Mouse (Mus musculus) midbrain, embryonic 15.5 days (tissue): ENCODE measurements around the gene Pglyrp1. TPM values are rescaled to one million over a fixed set of nuclear protein-coding genes. Genes with fewer than 3 reads are reported as not detected.
A peak's percentile ranks its signal among the peaks of the same experiment; 100 is the strongest.
"Not testable (repeated sequence)": the region's sequence is repeated elsewhere in the genome, so short reads cannot be mapped to it uniquely, and the experiment has no call there.

Experiments used
- ATAC-seq: fragments of 200-750 bp; cut with Nextera tagmentation; replicated peaks from 2 replicates; pipeline ENCODE4 v1.8.0; 2017; ENCODE audit warnings: moderate TSS enrichment
- H3K27ac ChIP-seq: fragments of 300-500 bp; sonication (generic); 2 replicates; pipeline ENCODE4 v1.5.1; 2015; ENCODE audit warnings: mild to moderate bottlenecking, inconsistent platforms
- H3K27me3 ChIP-seq: fragments of 300-500 bp; sonication (generic); replicated peaks from 2 replicates; pipeline ENCODE4 v1.6.1; 2015; ENCODE audit warnings: inconsistent platforms
- H3K36me3 ChIP-seq: fragments of 300-500 bp; sonication (generic); replicated peaks from 2 replicates; pipeline ENCODE4 v1.6.1; 2015; ENCODE audit warnings: inconsistent platforms
- H3K4me1 ChIP-seq: fragments of 300-500 bp; sonication (generic); 2 replicates; pipeline ENCODE4 v1.6.1; 2015; ENCODE audit warnings: inconsistent platforms
- H3K4me2 ChIP-seq: fragments of 300-500 bp; sonication (generic); 2 replicates; pipeline ENCODE4 v1.6.1; 2015; ENCODE audit warnings: inconsistent platforms, mild to moderate bottlenecking, moderate library complexity
- H3K4me3 ChIP-seq: fragments of 300-500 bp; sonication (generic); 2 replicates; pipeline ENCODE4 v1.5.1; 2015; ENCODE audit warnings: mild to moderate bottlenecking, inconsistent platforms
- H3K9ac ChIP-seq: fragments of 300-500 bp; sonication (generic); 2 replicates; pipeline ENCODE4 v1.6.1; 2015; ENCODE audit warnings: mild to moderate bottlenecking, inconsistent platforms
- H3K9me3 ChIP-seq: fragments of 300-500 bp; sonication (generic); 2 replicates; pipeline ENCODE4 v1.6.1; 2016; ENCODE audit warnings: inconsistent platforms
- WGBS: fragments of 180-500 bp; shearing (Covaris S2); methylation state at CpG from one replicate; pipeline ENCODE4 v1.1.7; 2015; ENCODE audit warnings: mixed read lengths; 5-methylcytosine and 5-hydroxymethylcytosine counted together
- polyA plus RNA-seq: library from polyadenylated mRNA; unstranded; fragments of >200 nt; fragmentation: Nextera tagmentation; extraction: Ambion mirVana; gene quantifications from 2 replicates; pipeline ENCODE4 v1.2.1, GENCODE M21; 2015

The Pglyrp1 gene
- polyA plus RNA-seq: 27.0 and 27.3 TPM in 2 replicates

DNA sequence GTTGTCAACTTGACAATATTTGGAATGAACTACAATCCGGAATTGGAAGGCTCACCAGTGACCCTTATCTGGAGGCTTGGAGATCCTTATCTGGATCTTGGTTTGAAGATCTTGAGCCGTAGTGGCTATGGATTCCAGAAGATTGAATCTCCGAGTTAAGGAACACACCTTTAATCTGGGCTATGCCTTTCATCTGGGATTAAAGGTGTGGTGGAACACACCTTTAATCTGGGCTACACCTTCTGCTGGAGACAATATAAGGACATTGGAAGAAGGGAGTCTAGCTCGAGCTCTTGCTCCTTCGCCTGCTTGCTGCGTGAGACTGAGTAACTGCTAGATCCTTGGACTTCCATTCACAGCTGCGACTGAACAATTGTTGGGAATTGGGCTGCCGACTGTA is at the start of gene Pglyrp1:
Gene Pglyrp1 (plus strand): TSS at position 301 of the 400 bp plus-strand sequence.
- ATAC-seq: not testable (repeated sequence)
- 71% methylated on average over 1 of the region's 8 CpGs for WGBS

DNA sequence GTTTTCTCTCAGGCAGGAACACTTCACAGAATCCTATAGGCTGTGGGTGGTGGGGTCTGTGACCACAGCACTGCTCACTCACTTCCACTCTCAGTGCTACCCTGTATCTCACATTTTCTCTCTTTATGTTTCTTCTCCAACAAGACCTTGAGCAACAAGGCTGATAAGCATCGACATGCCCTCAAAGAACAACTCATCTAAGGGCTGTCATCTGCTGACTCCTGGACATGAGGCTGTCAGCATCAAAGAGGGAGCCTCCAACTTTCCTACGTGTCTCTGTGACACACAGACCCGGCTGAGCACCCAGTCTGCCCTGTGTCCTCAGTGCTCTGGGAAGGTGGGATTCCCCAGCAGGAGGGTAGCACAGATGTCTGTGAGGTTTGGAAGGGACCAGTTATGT is 49.6 kb upstream of the Pglyrp1 start, which contains the start of gene Psg17:
Gene Psg17 (minus strand): TSS at position 101 of the 400 bp plus-strand sequence.
- no peak for ATAC-seq

More for the DNA sequence above, at the start of gene Pglyrp1:
- not testable (repeated sequence) for H3K27ac ChIP-seq, H3K4me2 ChIP-seq, H3K4me1 ChIP-seq, H3K36me3 ChIP-seq, H3K9ac ChIP-seq, H3K27me3 ChIP-seq, H3K9me3 ChIP-seq, H3K4me3 ChIP-seq

DNA sequence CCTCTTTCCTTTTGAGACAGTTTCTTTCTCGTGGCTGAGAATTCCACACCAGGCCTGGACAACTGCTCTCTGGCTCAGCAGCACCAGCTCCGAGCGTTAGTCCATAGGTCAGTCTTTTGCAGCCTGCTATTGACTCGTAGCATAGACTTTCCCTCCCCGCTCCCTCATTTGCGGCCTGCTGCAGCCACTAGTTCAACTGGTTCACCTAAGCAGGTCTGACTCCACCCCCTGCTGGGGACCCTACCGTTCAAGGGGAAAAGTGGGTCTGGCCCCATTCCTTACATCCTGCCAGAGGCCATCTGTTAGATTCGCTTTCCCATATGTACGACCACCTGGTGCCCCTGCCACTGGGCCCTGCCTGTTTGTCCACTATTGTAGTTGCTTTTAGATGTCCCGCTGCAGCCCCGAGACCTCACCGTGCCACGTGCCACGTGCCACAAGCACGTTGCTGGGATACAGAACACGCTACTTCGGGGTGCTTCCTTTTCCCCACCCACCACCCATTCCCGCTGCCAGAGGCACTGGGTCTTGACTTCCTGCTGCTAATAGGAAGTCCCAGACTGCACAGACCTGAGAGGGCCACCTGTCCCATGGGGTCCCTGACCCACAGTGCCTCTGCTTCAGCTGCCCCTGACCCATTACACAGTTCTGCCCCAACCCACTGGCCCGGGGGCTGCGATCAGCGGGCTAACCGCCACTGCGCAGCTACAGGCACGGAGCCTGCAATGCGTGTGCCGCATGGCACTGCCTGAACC is 43.2 kb upstream of the Pglyrp1 start:
- H3K4me3 ChIP-seq: no peak overlapping the region
- no peaks in the 10 kb centered on the region for H3K9me3 ChIP-seq
- H3K9ac ChIP-seq: no peak overlapping the region
- H3K27ac ChIP-seq: no peak overlapping the region
- no peak overlapping the region for H3K4me2 ChIP-seq
- H3K36me3 ChIP-seq: no peaks in the 10 kb centered on the region
- no peaks in the 10 kb centered on the region for H3K27me3 ChIP-seq
- H3K4me1 ChIP-seq: no peaks in the 10 kb centered on the region
- ATAC-seq: no peak
- WGBS: 61% methylated on average over 25 of the region's 26 CpGs

More for the DNA sequence above, 49.6 kb upstream of the Pglyrp1 start, which contains the start of gene Psg17:
- no peaks in the 10 kb centered on the region for H3K36me3 ChIP-seq
- no peak within 1 kb of the TSS for H3K9ac ChIP-seq
- no peaks in the 10 kb centered on the region for H3K4me1 ChIP-seq
- H3K27ac ChIP-seq: no peak within 1 kb of the TSS
- H3K9me3 ChIP-seq: no peaks in the 10 kb centered on the region
- no peak within 1 kb of the TSS for H3K4me3 ChIP-seq
- H3K27me3 ChIP-seq: no peaks in the 10 kb centered on the region
- H3K4me2 ChIP-seq: no peak within 1 kb of the TSS
- WGBS: 79% methylated on average over 3 of the region's 3 CpGs

DNA sequence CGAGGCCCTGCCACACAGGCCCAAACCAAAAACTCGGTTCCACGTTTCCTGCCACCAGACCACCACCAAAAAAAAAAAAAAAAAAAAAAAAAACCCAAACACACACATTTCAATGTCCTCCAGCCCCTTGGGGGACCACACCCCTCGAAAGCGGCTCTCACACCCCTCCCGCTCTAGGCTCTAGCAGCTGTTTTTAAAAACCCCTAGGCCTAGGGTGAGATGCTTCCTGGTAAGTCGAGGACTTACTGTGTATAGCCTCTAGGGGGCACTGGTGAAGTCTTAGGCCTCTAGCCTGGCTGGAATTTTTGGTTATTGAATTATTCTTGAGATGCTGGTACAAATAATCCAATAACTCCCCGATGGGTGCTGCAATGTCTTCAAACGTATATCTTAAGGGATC is 42.5 kb upstream of the Pglyrp1 start:
- Histone ChIP-seq H3K4me2 (no peak overlapping the region), H3K36me3 (no peaks in the 10 kb centered on the region)
- WGBS: 66% methylated on average over 9 of the region's 9 CpGs

DNA sequence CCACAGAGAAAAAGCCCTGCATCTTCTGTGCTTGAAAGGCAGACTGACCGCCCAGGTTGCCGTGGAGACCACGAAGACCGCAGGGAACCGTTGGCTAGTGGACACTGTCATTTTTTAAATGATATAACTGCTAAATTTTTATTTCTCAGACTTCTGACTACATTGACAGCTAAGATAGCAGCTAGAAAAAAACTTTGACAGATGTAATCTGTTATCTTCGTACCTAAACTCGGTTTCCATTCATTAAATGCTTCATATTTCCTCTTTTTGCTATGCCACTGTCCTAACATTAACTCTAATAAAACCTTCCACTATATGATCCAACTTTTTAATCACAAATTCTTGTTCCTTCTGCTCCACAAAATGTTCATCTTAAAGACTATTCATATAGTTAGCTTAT is 41.6 kb upstream of the Pglyrp1 start:
- no peak overlapping the region for H3K4me2 ChIP-seq
- no peak for ATAC-seq
- WGBS: 69% methylated on average over 7 of the region's 7 CpGs
- H3K9me3 ChIP-seq: no peaks in the 10 kb centered on the region
- no peaks in the 10 kb centered on the region for H3K36me3 ChIP-seq
- no peak overlapping the region for H3K27ac ChIP-seq
- H3K27me3 ChIP-seq: no peaks in the 10 kb centered on the region
- no peak overlapping the region for H3K4me3 ChIP-seq
- H3K9ac ChIP-seq: no peak overlapping the region
- H3K4me1 ChIP-seq: no peaks in the 10 kb centered on the region

More for the DNA sequence above, 42.5 kb upstream of the Pglyrp1 start:
- Histone ChIP-seq H3K27ac (no peak overlapping the region), H3K4me3 (no peak overlapping the region), H3K27me3 (no peaks in the 10 kb centered on the region), H3K9me3 (no peaks in the 10 kb centered on the region), H3K4me1 (no peaks in the 10 kb centered on the region), H3K9ac (no peak overlapping the region)
- ATAC-seq: no peak

DNA sequence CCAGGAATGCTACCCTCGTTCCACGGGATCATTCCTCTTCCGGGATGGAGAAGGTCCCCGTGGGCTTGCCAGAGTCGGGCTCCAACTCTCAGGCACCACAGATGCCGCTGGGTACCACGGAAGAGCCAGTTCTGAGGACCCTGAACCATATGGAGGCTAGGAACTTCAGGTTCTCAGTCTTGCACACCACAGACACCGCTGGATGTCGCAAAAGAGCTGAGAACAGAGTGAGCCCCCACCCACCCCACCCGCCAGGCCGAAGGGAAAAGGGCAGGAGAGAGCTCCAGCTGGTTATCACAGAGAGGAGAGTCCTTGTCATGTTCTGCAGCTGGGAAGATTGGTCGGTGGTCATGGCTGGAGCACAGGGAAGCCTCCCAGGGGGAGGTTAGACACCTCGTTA is 38.8 kb upstream of the Pglyrp1 start:
- no peak for ATAC-seq
- Histone ChIP-seq H3K9ac (no peak overlapping the region), H3K4me3 (no peak overlapping the region), H3K4me2 (no peak overlapping the region), H3K36me3 (no peaks in the 10 kb centered on the region), H3K27ac (no peak overlapping the region), H3K27me3 (no peaks in the 10 kb centered on the region), H3K9me3 (no peaks in the 10 kb centered on the region), H3K4me1 (no peaks in the 10 kb centered on the region)
- WGBS: 50% methylated on average over 13 of the region's 13 CpGs

DNA sequence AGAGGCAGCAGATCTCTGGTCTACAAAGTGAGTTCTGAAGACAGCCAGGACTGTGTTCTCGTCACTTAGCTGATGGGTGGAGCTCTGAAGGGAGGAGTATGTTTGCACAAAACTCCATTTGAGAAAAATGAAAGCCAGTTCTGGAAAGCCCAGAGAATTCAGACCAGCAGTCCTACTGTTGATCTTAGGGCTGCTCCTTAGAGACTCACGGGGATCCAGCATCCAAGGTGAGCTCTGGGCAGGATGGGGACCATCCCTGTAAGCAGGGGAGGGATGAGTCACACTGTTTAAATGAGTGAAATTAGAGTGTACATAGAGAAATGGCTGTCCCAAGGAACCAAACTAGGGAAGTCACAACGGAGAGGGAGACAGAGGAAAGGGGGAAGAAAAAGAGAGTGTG is 31.3 kb upstream of the Pglyrp1 start, which contains the start of gene Mill2:
Gene Mill2 (plus strand): TSS at position 102 of the 400 bp plus-strand sequence.
- H3K27ac ChIP-seq: peak within 1 kb of the TSS; percentile 65
- peaks cover 8% of the 10 kb centered on the region for H3K4me1 ChIP-seq
- peak within 1 kb of the TSS; percentile 37 for H3K4me3 ChIP-seq
- peak; percentile 30; the same call in 1 of the 2 replicates for ATAC-seq
- 21% methylated on average over 3 of the region's 3 CpGs for WGBS
- H3K9ac ChIP-seq: peak within 1 kb of the TSS; percentile 35
- no peaks in the 10 kb centered on the region for H3K36me3 ChIP-seq
- no peaks in the 10 kb centered on the region for H3K9me3 ChIP-seq
- no peaks in the 10 kb centered on the region for H3K27me3 ChIP-seq
- peak within 1 kb of the TSS; percentile 60 for H3K4me2 ChIP-seq

DNA sequence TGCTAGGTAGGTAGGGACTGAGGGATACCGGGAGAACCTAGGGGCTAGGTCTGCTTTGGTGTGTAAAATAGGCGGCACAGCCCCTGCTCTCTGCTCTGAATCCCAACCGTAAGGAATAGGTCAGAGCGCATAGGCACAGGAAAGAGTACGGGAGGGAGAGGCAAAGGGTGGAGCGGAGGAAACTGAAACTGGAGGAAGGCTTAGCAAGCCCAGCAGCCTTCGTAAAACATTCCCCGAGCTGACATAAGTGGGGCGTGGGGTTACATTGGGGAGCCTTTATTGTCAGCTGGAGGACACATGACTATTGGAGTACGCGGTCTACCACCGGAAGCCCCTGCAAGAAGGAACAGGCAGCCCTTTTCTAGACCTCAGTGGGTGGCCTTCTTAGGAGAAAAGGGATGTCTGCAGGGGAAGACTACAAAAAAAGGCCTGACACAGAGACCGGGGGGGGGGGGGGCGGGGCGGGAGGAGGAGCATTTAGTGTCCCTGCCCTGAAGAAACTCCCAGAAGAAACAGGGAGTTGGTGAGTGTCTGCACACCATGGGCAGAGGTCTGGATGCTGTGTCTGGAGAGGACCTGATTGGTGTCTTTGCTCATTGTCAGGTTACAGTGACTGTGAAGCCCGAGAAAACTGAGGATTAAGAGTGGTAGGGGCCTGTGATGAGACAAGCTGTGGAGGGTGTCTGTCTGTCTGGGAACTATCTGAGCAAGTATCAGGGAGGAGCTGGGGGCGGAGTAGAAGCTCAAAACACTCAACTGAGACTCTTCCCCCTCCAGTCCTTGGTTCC is 30.6 kb upstream of the Pglyrp1 start:
- WGBS: 4% methylated on average over 15 of the region's 17 CpGs
- H3K4me2 ChIP-seq: peak overlapping the region; percentile 60
- H3K36me3 ChIP-seq: no peaks in the 10 kb centered on the region
- H3K4me1 ChIP-seq: peaks cover 8% of the 10 kb centered on the region
- peak overlapping the region; percentile 65 for H3K27ac ChIP-seq
- no peaks in the 10 kb centered on the region for H3K9me3 ChIP-seq
- H3K27me3 ChIP-seq: no peaks in the 10 kb centered on the region
- peak; percentile 90 for ATAC-seq
- peak overlapping the region; percentile 35 for H3K9ac ChIP-seq
- peak overlapping the region; percentile 37 for H3K4me3 ChIP-seq

DNA sequence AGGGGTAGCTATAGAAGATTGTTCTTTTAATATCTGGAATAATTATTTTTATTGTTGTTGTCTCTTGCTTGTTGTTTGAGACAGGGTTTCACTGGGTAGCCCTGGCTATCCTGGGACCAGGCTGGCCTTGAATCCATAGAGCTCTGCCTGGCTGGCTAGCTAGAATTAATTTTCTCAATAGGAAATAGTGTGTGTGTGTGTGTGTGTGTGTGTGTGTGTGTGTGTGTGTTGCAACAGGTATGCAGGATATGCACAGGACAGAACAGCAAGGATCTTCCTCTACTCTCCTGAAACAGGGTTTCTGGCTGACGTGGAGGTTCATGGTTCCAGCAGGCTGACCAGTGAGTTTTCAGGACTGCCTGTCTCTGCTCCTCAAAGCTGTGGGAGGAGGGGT is 30.0 kb upstream of the Pglyrp1 start:
- WGBS: 58% methylated on average over 1 of the region's 1 CpGs
- ATAC-seq: 0 out of 2 replicates have a peak, but pooled peaks have one; percentile 14
- Histone ChIP-seq H3K9ac (no peak overlapping the region), H3K9me3 (no peaks in the 10 kb centered on the region), H3K27me3 (no peaks in the 10 kb centered on the region), H3K4me1 (peaks cover 8% of the 10 kb centered on the region), H3K4me2 (peak overlapping the region; percentile 60), H3K36me3 (no peaks in the 10 kb centered on the region), H3K27ac (0 out of 2 replicates have a peak overlapping the region, but pooled peaks have one; percentile 11), H3K4me3 (peak overlapping the region; percentile 21; the same call in 1 of the 2 replicates)

DNA sequence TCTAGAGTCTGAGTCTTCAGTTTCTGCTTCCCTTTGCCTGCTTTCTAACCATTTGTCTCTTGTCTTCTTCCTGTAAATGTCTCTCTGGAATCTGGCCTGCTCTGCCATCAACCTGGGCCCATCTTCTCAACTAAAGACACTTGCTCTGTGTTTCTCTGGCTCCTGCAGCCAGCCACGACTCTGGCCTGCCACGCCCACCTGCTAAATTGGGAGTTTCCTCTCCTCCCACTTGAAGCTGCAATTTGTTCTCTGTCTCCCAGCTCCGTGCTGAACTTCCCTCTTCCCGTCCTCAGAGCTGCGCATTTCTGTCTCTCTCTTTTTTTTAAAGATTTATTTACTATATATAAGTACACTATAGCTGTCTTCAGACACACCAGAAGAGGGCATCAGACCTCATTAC is 26.3 kb upstream of the Pglyrp1 start:
- 56% methylated on average over 5 of the region's 5 CpGs for WGBS
- no peak overlapping the region for H3K27ac ChIP-seq
- no peak overlapping the region for H3K4me3 ChIP-seq
- H3K4me1 ChIP-seq: peaks cover 8% of the 10 kb centered on the region
- no peak overlapping the region for H3K4me2 ChIP-seq
- no peaks in the 10 kb centered on the region for H3K9me3 ChIP-seq
- no peaks in the 10 kb centered on the region for H3K36me3 ChIP-seq
- ATAC-seq: no peak
- no peaks in the 10 kb centered on the region for H3K27me3 ChIP-seq
- H3K9ac ChIP-seq: no peak overlapping the region

DNA sequence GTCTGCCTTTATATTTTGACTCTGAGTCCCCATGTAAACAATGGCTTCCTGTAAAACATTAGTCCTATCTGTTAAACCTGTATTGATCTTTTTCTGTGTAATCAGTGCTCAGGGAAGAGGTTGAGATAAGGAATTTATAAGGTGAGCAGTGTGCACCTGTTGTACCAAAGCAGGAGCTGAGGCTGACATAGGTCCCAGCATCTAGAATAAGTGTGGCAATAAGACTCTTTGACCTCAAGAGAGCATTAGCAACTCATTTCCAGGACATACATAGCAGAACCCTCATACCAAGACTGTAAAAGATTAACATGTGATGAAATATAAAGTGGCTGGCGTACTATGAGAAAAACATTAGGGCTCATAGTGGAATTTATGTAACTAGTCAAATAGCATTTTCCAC is 22.7 kb upstream of the Pglyrp1 start:
- H3K36me3 ChIP-seq: no peaks in the 10 kb centered on the region
- ATAC-seq: no peak

DNA sequence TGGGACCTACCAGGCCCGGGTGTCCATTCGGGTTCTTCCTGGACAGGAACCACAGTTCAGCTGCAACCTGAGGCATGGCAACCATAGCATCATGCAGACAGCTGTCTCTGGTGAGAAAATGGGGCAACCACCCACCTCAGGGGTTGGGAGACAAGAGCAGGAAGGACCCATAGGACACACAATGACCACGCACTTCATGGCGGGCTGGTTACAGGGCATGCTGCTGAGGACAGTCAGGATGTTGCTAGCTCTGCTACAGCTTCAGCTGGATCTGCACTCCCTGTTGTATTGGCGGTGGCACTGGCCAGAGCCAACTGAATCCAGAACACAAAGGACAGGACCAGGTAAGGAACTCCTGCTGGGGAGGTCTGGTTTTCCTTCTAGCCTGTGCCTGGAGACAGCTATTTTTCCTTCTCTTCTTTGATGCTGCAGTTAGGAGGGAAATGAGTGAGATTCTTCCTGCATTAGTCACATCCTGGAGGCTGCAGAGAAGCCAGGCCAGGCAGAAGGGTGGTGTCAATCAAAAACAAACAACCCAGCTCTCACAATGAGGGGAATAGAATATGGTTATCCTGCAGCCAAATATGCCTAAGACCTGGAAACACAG is 12.7 kb upstream of the Pglyrp1 start:
- peaks cover 4% of the 10 kb centered on the region; the same call in 1 of the 2 replicates for H3K9me3 ChIP-seq
- ATAC-seq: no peak
- H3K36me3 ChIP-seq: no peaks in the 10 kb centered on the region
- H3K4me1 ChIP-seq: no peaks in the 10 kb centered on the region
- H3K27ac ChIP-seq: no peak overlapping the region
- H3K4me2 ChIP-seq: no peak overlapping the region
- no peak overlapping the region for H3K4me3 ChIP-seq
- 72% methylated on average over 5 of the region's 5 CpGs for WGBS
- no peak overlapping the region for H3K9ac ChIP-seq
- H3K27me3 ChIP-seq: no peaks in the 10 kb centered on the region

More for the DNA sequence above, 22.7 kb upstream of the Pglyrp1 start:
- no peak overlapping the region for H3K4me2 ChIP-seq
- H3K27me3 ChIP-seq: no peaks in the 10 kb centered on the region
- H3K9me3 ChIP-seq: no peaks in the 10 kb centered on the region
- no peak overlapping the region for H3K9ac ChIP-seq
- H3K27ac ChIP-seq: no peak overlapping the region
- WGBS: 85% methylated on average over 1 of the region's 1 CpGs
- H3K4me3 ChIP-seq: no peak overlapping the region
- H3K4me1 ChIP-seq: no peaks in the 10 kb centered on the region
